Mouse (Mus musculus) embryo, embryonic 11.5 days (tissue): ENCODE measurements around the gene H2-K1.

Experiments
- DNase-seq: peaks from one replicate; pipeline ENCODE4 v3.0.0-alpha.2; 2012; ENCODE audit warnings: low read depth, low spot score

H2-K1 gene

DNA sequence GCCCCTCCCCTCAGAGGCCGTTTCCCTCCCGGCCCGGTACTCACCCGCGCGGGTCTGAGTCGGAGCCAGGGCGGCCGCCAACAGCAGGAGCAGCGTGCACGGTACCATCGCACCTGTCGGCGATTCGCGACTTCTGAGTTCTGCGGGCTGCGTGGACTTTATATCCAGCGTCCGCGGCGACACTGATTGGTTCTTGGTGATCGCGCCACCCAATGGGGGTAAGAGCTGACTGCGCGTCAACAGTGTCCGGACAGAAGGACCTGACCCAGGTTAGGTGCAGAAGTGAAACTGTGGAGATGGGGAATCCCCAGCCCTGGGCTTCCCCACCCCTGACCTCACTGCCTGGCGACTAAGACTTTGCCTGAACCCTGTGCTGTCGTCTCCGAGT, at the start of gene H2-K1:
Gene H2-K1, minus strand, starts transcription at position 198 of the 388 bp plus-strand sequence.
- peak; percentile 55 for DNase-seq

GRCm38 (mm10) chr17:34047404-34048050, 47.4 kb upstream of the H2-K1 start:
- DNase-seq: no peak

GRCm38 (mm10) chr17:34045941-34046340, 45.8 kb upstream of the H2-K1 start:
- no peak for DNase-seq

- DNase-seq: no peak
Observed at GRCm38 (mm10) chr17:34039562-34040450, 39.7 kb upstream of the H2-K1 start.

- no peak for DNase-seq
Observed at GRCm38 (mm10) chr17:34038878-34039561, 38.9 kb upstream of the H2-K1 start, which contains the start of gene Col11a2. Gene Col11a2, plus strand, starts transcription at chr17:34039437.

DNA sequence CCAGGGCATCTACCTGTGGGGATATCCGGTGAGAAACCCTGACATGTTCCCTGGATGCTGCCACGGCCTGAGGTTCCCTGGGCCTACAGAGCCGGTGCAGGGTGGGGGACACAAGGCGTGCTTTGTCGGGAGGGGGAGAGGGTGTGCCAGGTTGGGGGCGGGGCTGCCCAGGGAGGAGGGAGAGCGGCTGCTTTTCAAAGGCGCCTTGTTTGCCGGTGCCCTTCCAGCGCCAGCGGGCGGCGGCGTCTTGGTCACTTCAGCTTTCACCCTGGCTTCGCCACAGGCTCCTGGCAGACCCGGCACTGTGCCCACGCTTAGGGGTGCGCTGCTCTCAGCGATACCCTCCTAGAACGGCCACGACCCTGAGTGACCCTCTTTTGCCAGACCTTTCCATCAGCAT, 38.3 kb upstream of the H2-K1 start:
- DNase-seq: no peak

- no peak for DNase-seq
Observed at GRCm38 (mm10) chr17:34037241-34037640, 37.1 kb upstream of the H2-K1 start.

DNA sequence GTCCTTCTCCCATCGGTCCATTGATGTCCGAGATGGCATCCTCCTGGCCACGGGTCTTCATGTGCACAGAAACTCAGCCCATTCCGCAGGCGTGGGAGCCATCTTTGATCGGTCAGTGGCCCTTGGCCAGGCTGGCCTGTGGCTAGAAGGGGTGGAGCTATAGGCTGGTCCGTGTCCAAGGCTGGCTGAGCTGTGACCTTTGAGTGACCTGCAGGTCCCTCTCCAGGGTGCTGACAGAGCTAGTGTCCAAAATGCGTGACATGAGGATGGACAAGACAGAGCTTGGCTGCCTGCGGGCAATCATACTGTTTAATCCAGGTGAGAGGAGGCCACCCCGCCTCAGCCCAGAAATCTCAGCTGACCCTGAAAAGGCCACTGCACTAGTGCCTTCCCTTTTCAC, 36.5 kb upstream of the H2-K1 start:
- no peak for DNase-seq

- DNase-seq: no peak
Observed at GRCm38 (mm10) chr17:34035517-34035916, 35.4 kb upstream of the H2-K1 start.

DNA sequence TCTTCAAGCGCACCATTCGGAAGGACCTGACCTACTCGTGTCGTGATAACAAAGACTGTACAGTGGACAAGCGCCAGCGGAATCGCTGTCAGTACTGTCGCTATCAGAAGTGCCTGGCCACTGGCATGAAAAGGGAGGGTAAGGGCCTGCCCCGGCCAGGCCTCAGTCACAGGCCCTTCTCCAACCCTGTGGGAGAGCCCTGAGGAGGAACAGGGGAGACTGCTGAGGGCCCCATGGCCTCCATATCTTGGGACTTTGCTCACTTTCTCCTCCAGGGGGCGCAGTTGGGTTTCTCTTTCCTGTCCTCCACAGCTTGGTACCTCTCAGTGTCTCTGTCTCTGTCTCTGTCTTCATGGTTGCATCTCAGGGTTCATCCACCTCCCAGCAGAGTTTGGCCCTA, 33.9 kb upstream of the H2-K1 start:
- no peak for DNase-seq

GRCm38 (mm10) chr17:34033441-34033840, 33.3 kb upstream of the H2-K1 start:
- DNase-seq: no peak

DNA sequence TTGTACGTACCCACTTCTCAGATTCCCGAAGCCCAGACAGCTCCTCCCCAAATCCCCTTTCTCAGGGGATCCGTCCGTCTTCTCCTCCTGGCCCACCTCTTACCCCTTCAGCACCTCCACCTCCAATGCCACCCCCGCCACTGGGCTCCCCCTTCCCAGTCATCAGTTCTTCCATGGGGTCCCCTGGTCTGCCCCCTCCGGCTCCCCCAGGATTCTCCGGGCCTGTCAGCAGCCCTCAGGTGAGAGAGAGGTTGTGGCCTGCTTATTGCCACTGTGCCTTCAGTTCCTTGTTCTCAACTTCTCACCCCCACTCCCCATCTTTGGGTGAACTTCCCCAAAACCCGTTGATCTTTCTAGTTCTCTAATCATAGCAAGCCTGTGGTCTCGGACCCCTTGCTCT, 32.7 kb upstream of the H2-K1 start:
- no peak for DNase-seq

DNA sequence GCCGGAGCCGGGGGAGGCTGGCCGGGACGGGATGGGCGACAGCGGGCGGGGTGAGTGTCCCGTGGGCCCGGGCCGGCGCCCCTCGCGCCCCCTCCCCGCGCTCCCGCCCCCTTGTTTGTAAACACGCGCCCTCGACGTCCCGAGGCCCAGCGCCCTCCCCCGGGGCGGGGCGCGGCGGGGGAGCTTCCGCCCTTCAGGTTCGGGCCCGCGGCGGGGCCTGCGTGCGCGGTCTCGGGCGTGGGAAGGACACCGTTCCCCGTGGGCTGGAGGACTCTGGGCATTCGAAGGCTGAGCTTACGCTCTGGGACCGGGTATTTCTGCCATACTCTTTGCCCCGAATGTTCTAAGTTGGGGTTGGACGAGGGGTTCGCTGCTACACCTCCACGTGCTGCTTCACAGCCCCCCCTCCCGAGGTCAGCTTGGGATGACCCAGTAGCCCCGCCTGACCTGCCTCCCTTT, 32.1 kb upstream of the H2-K1 start:
- DNase-seq: no peak

DNA sequence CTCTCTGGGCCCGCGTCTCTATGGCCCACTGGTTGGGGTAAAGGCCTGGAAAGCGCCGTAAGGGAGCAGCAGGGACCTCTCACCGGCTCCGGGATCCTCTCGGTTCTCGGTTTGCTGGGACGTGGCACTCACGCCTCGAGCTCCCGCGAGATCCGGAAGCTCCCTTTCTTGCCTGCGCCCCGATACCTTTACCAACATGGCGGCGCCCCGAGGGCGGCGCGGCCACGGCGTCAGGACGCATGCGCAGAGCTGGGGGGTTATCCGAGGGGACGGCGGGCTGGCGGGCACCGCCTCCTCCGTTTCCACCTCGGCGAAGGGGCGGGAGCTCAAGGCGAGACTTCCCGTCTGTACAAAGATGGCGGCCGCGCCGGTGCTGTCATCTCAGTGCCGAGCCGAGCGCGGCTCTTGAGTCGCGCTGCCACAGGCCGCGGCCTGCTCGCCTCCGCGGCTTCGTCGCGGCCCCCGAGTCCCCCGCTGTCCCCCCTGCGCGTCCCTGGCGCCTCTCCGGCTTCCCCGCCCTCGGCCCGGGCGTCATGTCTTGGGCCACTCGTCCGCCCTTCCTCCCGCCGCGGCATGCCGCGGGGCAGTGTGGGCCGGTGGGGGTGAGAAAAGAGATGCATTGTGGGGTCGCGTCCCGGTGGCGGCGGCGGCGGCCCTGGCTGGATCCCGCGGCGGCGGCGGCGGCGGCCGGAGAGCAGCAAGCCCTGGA, 31.5 kb upstream of the H2-K1 start, which contains the start of the genes Slc39a7 and Rxrb:
Gene Slc39a7, minus strand, starts transcription at position 218 of the 709 bp plus-strand sequence.
Gene Rxrb, plus strand, starts transcription at position 348 of the 709 bp plus-strand sequence.
- peak; percentile 99 for DNase-seq

- no peak for DNase-seq
Observed at GRCm38 (mm10) chr17:34030861-34031326, 30.7 kb upstream of the H2-K1 start.

- DNase-seq: no peak
Observed at GRCm38 (mm10) chr17:34029890-34030595, 29.9 kb upstream of the H2-K1 start.

GRCm38 (mm10) chr17:34029150-34029889, 29.2 kb upstream of the H2-K1 start:
- DNase-seq: no peak

GRCm38 (mm10) chr17:34028501-34029149, 28.5 kb upstream of the H2-K1 start:
- no peak for DNase-seq

DNA sequence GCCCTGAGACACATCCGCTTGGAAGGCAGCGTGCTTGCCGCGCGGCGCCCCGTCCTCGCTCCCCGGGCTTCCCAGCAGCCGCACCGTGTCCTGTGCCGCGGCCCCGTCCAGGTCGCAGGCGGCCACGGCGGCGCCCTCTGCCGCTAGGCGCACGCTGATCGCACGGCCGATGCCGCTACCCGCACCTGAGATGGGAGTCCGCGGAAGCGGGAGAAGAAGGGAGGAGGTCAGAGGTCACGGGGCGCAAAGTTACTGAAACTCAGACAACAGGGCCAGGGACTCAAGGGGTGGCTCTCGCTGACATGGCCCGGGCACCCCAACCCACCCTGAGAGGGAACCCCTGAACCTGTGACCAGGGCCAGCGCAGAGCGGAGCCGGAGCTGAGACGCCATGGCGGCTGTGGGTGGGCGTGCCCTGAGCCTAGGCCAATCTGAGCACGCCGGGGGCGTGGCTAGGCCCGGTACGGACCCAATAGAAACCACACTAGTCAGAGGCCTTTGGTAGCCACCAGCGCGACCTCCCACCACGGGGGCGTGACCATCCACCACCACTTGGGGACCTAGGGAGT, 27.6 kb upstream of the H2-K1 start, which contains the start of gene H2-Ke6:
Gene H2-Ke6, minus strand, starts transcription at position 405 of the 568 bp plus-strand sequence.
- DNase-seq: peak; percentile 90
